Mouse (Mus musculus) cerebellum, adult 2 months (tissue): Measurements from ENCODE around the gene Hoxb1.

ENCODE experiments used
- CTCF ChIP-seq: fragments of 200-500 bp; IDR thresholded peaks from 2 replicates; pipeline ENCODE4 v1.5.1; 2011; ENCODE audit warnings: low read depth, mild to moderate bottlenecking, control low read depth, low read length, moderate library complexity, borderline replicate concordance; ENCODE audit not compliant: insufficient read depth
- POLR2A ChIP-seq: fragments of 200-500 bp; IDR thresholded peaks from 2 replicates; pipeline ENCODE4 v1.6.1; 2011; ENCODE audit warnings: low read length, control low read depth, borderline replicate concordance; ENCODE audit not compliant: insufficient read depth

- TF ChIP-seq POLR2A = no peak
- no peak for TF ChIP-seq CTCF
These were observed 45.5 kb downstream of the Hoxb1 start for GRCm38 (mm10) chr11:96411019-96411418.
